ENCODE assay signal across 8 mouse cellular contexts in genomic region chr11:80088917-80089816, GRCm38 (mm10). TPM values are rescaled to one million over a fixed set of nuclear protein-coding genes. Genes with fewer than 3 reads are reported as not detected.
DNase-seq lines count a peak whose midpoint lies in the region; ATAC-seq and TF ChIP-seq lines count a peak whose summit lies in the region.

Gene Atad5, plus strand, starts transcription at chr11:80089400.

- peak within 1 kb of the TSS; percentile 84 for H3K9ac ChIP-seq in hindbrain, postnatal 0 days (replicated peaks; ENCODE audit: low read length)

- 6% methylated on average over 57 of the region's 57 CpGs for WGBS in hindbrain, postnatal 0 days

- H3K4me1 ChIP-seq in hindbrain, postnatal 0 days (ENCODE audit: insufficient read depth, low read length) = no peaks in the 10 kb centered on the region; the same call in 1 of the 2 replicates

- no peaks in the 10 kb centered on the region for H3K27me3 ChIP-seq in hindbrain, postnatal 0 days (ENCODE audit: insufficient read depth, low read length)

- no peaks in the 10 kb centered on the region for H3K9me3 ChIP-seq in hindbrain, postnatal 0 days (ENCODE audit: low read length)

- peak; percentile 86 for ATAC-seq in hindbrain, postnatal 0 days
- peak; percentile 81 for ATAC-seq in megakaryocyte, adult 5-6 weeks (ENCODE audit: poor library complexity, severe bottlenecking)

- TF ChIP-seq CTCF in gastrocnemius, adult 2 months (IDR thresholded peaks at IDR 0.05) = no peak
- TF ChIP-seq CTCF in hindbrain, postnatal 0 days (IDR thresholded peaks at IDR 0.05; ENCODE audit: low read depth) = no peak
- no peak for TF ChIP-seq CTCF in left cerebral cortex, adult 2 months (IDR thresholded peaks at IDR 0.05)

- intact Hi-C loops in gastrocnemius, adult 2 months (cut with DNase I) = loop anchor here (5.0 kb wide), 1 partner anchor 108 kb away; no protein-coding TSS in a partner anchor
- intact Hi-C loops in left cerebral cortex, adult 2 months (cut with DNase I) = loop anchor here (5.0 kb wide), 1 partner anchor 53 kb away; the partner anchor contains the start of gene Tefm

- peak within 1 kb of the TSS; percentile 76 for H3K4me3 ChIP-seq in gastrocnemius, adult 2 months
- H3K4me3 ChIP-seq in hindbrain, postnatal 0 days (ENCODE audit: low read length) = peak within 1 kb of the TSS; percentile 99
- H3K4me3 ChIP-seq in left cerebral cortex, adult 2 months = peak within 1 kb of the TSS; percentile 97

- peak within 1 kb of the TSS; percentile 81 for H3K27ac ChIP-seq in gastrocnemius, adult 2 months
- 0 out of 2 replicates have a peak within 1 kb of the TSS, but pooled peaks have one; percentile 41 for H3K27ac ChIP-seq in hindbrain, postnatal 0 days
- no peak within 1 kb of the TSS for H3K27ac ChIP-seq in left cerebral cortex, adult 2 months

- H3K36me3 ChIP-seq in hindbrain, postnatal 0 days (ENCODE audit: insufficient read depth, low read length) = no peaks in the 10 kb centered on the region

- peak within 1 kb of the TSS; percentile 76 for H3K4me2 ChIP-seq in hindbrain, postnatal 0 days (ENCODE audit: low read depth, low read length)

- DNase-seq in WW6 (ENCODE audit: low read depth, low spot score) = peak; percentile 80
- peak; percentile 92 to 95 for DNase-seq in cerebellum, postnatal 4 days (ENCODE audit: low spot score in 2 of 2)
- peak; percentile 93 for DNase-seq in gastrocnemius, adult 2 months
- DNase-seq in hindbrain, postnatal 0 days (ENCODE audit: low spot score) = peak; percentile 94
- DNase-seq in left cerebral cortex, adult 2 months (ENCODE audit: extremely low spot score in 1 of 2, low spot score in 2 of 2) = peak; percentile 89 to 92
- DNase-seq in right cerebral cortex, adult 2 months (ENCODE audit: low spot score in 2 of 2) = peak; percentile 91
- DNase-seq in urinary bladder, postnatal 14 days (ENCODE audit: low spot score) = peak; percentile 91

RNA-seq across cellular contexts. Expression of gene Atad5, which starts in this region (rescaled TPM):
- under 1 TPM; 0.74 to 0.81 TPM for total RNA-seq in gastrocnemius, adult 2 months (2021)
- total RNA-seq in hindbrain, postnatal 0 days (2014; rRNA removed) = 4.7 and 9.4 TPM in 2 replicates
- 3.3 and 4.1 TPM in 2 replicates for polyA plus RNA-seq in hindbrain, postnatal 0 days (2015; fragmentation: Nextera tagmentation; extraction: Ambion mirVana)
- total RNA-seq in left cerebral cortex, adult 2 months (2021) = 1 to 10 TPM; 3.1 to 3.6 TPM
- total RNA-seq in megakaryocyte, adult 5-6 weeks (2015) = 22.8 and 23.3 TPM in 2 replicates
- 18.0 and 27.4 TPM in 2 replicates for total RNA-seq in megakaryocyte, adult 5-6 weeks (2017)

Comparison
In these comparisons a context has a peak if more than half of its experiments do, and no peak if none do; other contexts are left out.
1. Peak in DNase-seq, H3K4me3 ChIP-seq and H3K27ac ChIP-seq in gastrocnemius, adult 2 months; RNA of the gene not detected or under 1 TPM.